Comparison of ENCODE assay signal across 22 mouse cellular contexts in genomic region chr7:128249998-128250397, GRCm38 (mm10). TPM values are rescaled to one million over a fixed set of nuclear protein-coding genes. Genes with fewer than 3 reads are reported as not detected.
DNase-seq lines count a peak whose midpoint lies in the region; ATAC-seq and TF ChIP-seq lines count a peak whose summit lies in the region.
"Had no signal": no experiment of that assay in that cellular context is flagged by ENCODE, and none has a peak within 500 bp of the region (broad histone marks: within the 10 kb centered on the region; RNA-seq: fewer than 3 reads in every experiment).

No protein-coding gene starts in this region.

- DNase-seq in intestine, embryonic 14.5 days (ENCODE audit: low spot score): no peak
- no peak for DNase-seq in urinary bladder, postnatal 25 days (ENCODE audit: low spot score)
- DNase-seq in right cerebral cortex, adult 2 months (ENCODE audit: low spot score in 2 of 2): no peak
- DNase-seq: adrenal gland, postnatal 10 days; cerebellum, adult 11 months; cerebellum, adult 9-11 months; cerebellum, postnatal 36 days; forebrain, postnatal 0 days; gastrocnemius, adult 2 months; gastrocnemius, postnatal 25 days; heart, postnatal 14 days had no signal

- WGBS in intestine, embryonic 14.5 days: 86% methylated on average over 5 of the region's 5 CpGs
- 58% methylated on average over 5 of the region's 5 CpGs for WGBS in intestine, postnatal 0 days
- 74% methylated on average over 5 of the region's 5 CpGs for WGBS in intestine, embryonic 15.5 days
- 78% methylated on average over 5 of the region's 5 CpGs for WGBS in stomach, embryonic 15.5 days

- no peak for TF ChIP-seq CTCF in intestine, postnatal 0 days (IDR thresholded peaks at IDR 0.05; ENCODE audit: low read depth)

- peaks cover 54% of the 10 kb centered on the region for H3K36me3 ChIP-seq in intestine, embryonic 14.5 days (ENCODE audit: control insufficient read depth, insufficient read depth, low read length)
- peaks cover 19% of the 10 kb centered on the region; the same call in 1 of the 2 replicates for H3K36me3 ChIP-seq in intestine, postnatal 0 days (ENCODE audit: control insufficient read depth, insufficient read depth)
- peaks cover 6% of the 10 kb centered on the region; the same call in 1 of the 2 replicates for H3K36me3 ChIP-seq in intestine, embryonic 15.5 days
- H3K36me3 ChIP-seq in stomach, embryonic 15.5 days: peaks cover 13% of the 10 kb centered on the region; the same call in 1 of the 2 replicates

- H3K9ac ChIP-seq in intestine, embryonic 14.5 days (ENCODE audit: low read length): no peak overlapping the region
- no peak overlapping the region for H3K9ac ChIP-seq in intestine, postnatal 0 days (ENCODE audit: low read depth, low read length)
- H3K9ac ChIP-seq in intestine, embryonic 15.5 days: no peak overlapping the region
- no peak overlapping the region for H3K9ac ChIP-seq in stomach, embryonic 15.5 days
- H3K9ac ChIP-seq: forebrain, embryonic 13.5 days; forebrain, postnatal 0 days; heart, embryonic 15.5 days; hindbrain, embryonic 14.5 days had no signal

- peaks cover 28% of the 10 kb centered on the region; the same call in 1 of the 2 replicates for H3K4me1 ChIP-seq in intestine, embryonic 14.5 days (replicated peaks; ENCODE audit: control insufficient read depth, insufficient read depth, low read length)
- H3K4me1 ChIP-seq in intestine, postnatal 0 days (replicated peaks; ENCODE audit: control insufficient read depth, insufficient read depth, low read length): 0 out of 2 replicates have a peak, but pooled peaks cover 6% of the 10 kb centered on the region
- H3K4me1 ChIP-seq in intestine, embryonic 15.5 days (replicated peaks): peaks cover 30% of the 10 kb centered on the region
- H3K4me1 ChIP-seq in stomach, embryonic 15.5 days: peaks cover 35% of the 10 kb centered on the region

- no peak for ATAC-seq in intestine, embryonic 14.5 days (replicated peaks; ENCODE audit: low FRiP score, low TSS enrichment, low read depth)
- no peak for ATAC-seq in intestine, postnatal 0 days
- ATAC-seq in intestine, embryonic 15.5 days: no peak
- no peak for ATAC-seq in stomach, embryonic 15.5 days (ENCODE audit: insufficient read depth, low FRiP score, low read depth)
- ATAC-seq: CD4-positive, CD25-positive, alpha-beta regulatory T cell, adult 4 months; forebrain, embryonic 13.5 days; forebrain, postnatal 0 days had no signal

- peak overlapping the region; percentile 13; the same call in 1 of the 2 replicates for H3K4me2 ChIP-seq in intestine, embryonic 14.5 days (ENCODE audit: low read length)
- no peak overlapping the region for H3K4me2 ChIP-seq in intestine, postnatal 0 days (replicated peaks; ENCODE audit: low read depth)
- peak overlapping the region; percentile 33 for H3K4me2 ChIP-seq in intestine, embryonic 15.5 days (replicated peaks)
- peak overlapping the region; percentile 5; the same call in 1 of the 2 replicates for H3K4me2 ChIP-seq in stomach, embryonic 15.5 days
- H3K4me2 ChIP-seq: embryonic facial prominence, embryonic 13.5 days; forebrain, embryonic 13.5 days; heart, embryonic 11.5 days; heart, embryonic 15.5 days; hindbrain, embryonic 14.5 days had no signal

- H3K9me3 ChIP-seq in intestine, embryonic 14.5 days (ENCODE audit: control insufficient read depth, low read length): no peaks in the 10 kb centered on the region
- H3K9me3 ChIP-seq in intestine, postnatal 0 days (ENCODE audit: control insufficient read depth): no peaks in the 10 kb centered on the region
- no peaks in the 10 kb centered on the region for H3K9me3 ChIP-seq in intestine, embryonic 15.5 days
- no peaks in the 10 kb centered on the region for H3K9me3 ChIP-seq in stomach, embryonic 15.5 days
- H3K9me3 ChIP-seq: embryonic facial prominence, embryonic 13.5 days; forebrain, embryonic 13.5 days; G1E; heart, embryonic 15.5 days; hindbrain, embryonic 10.5 days had no signal

- H3K27me3 ChIP-seq in intestine, embryonic 14.5 days (replicated peaks; ENCODE audit: control insufficient read depth, insufficient read depth, low read length): no peaks in the 10 kb centered on the region
- no peaks in the 10 kb centered on the region for H3K27me3 ChIP-seq in intestine, postnatal 0 days (replicated peaks; ENCODE audit: control insufficient read depth, insufficient read depth, low read length)
- H3K27me3 ChIP-seq in intestine, embryonic 15.5 days (replicated peaks): no peaks in the 10 kb centered on the region
- H3K27me3 ChIP-seq in stomach, embryonic 15.5 days (replicated peaks): no peaks in the 10 kb centered on the region
- H3K27me3 ChIP-seq: embryonic facial prominence, embryonic 13.5 days; heart, embryonic 15.5 days had no signal

- no peak overlapping the region for H3K4me3 ChIP-seq in intestine, embryonic 14.5 days (ENCODE audit: low read depth, low read length)
- no peak overlapping the region for H3K4me3 ChIP-seq in intestine, postnatal 0 days (ENCODE audit: low read depth, low read length)
- H3K4me3 ChIP-seq in intestine, embryonic 15.5 days (replicated peaks): no peak overlapping the region
- no peak overlapping the region for H3K4me3 ChIP-seq in stomach, embryonic 15.5 days (replicated peaks)
- H3K4me3 ChIP-seq: embryonic facial prominence, embryonic 13.5 days; forebrain, embryonic 13.5 days; gastrocnemius, adult 2 months; heart, embryonic 15.5 days; hindbrain, embryonic 10.5 days had no signal

- H3K27ac ChIP-seq in intestine, embryonic 14.5 days (ENCODE audit: low read depth): no peak overlapping the region
- H3K27ac ChIP-seq in intestine, postnatal 0 days (ENCODE audit: low read depth, low read length): no peak overlapping the region
- no peak overlapping the region for H3K27ac ChIP-seq in intestine, embryonic 15.5 days
- no peak overlapping the region for H3K27ac ChIP-seq in stomach, embryonic 15.5 days
- H3K27ac ChIP-seq: embryonic facial prominence, embryonic 13.5 days; forebrain, embryonic 13.5 days; gastrocnemius, adult 2 months; heart, embryonic 15.5 days; hindbrain, embryonic 10.5 days; hindbrain, embryonic 14.5 days had no signal

RNA-seq across cellular contexts. Expression of gene Tgfb1i1, which starts 3.4 kb away (rescaled TPM):
- 178 and 179 TPM in 2 replicates for polyA plus RNA-seq in intestine, embryonic 14.5 days (2014; fragmentation: Nextera tagmentation; extraction: Ambion mirVana)
- 111 and 113 TPM in 2 replicates for polyA plus RNA-seq in intestine, postnatal 0 days (2015; fragmentation: Nextera tagmentation; extraction: Ambion mirVana)
- polyA plus RNA-seq in intestine, embryonic 15.5 days (2015; fragmentation: Nextera tagmentation; extraction: Ambion mirVana): 160 and 163 TPM in 2 replicates
- 184 and 204 TPM in 2 replicates for polyA plus RNA-seq in stomach, embryonic 15.5 days (2015; fragmentation: Nextera tagmentation; extraction: Ambion mirVana)

RNA-seq across cellular contexts. Expression of gene 9130023H24Rik, which starts 12.2 kb away (rescaled TPM):
- 6.5 and 7.6 TPM in 2 replicates for polyA plus RNA-seq in intestine, embryonic 14.5 days (2014; fragmentation: Nextera tagmentation; extraction: Ambion mirVana)
- polyA plus RNA-seq in intestine, postnatal 0 days (2015; fragmentation: Nextera tagmentation; extraction: Ambion mirVana): 3.6 and 4.2 TPM in 2 replicates
- polyA plus RNA-seq in intestine, embryonic 15.5 days (2015; fragmentation: Nextera tagmentation; extraction: Ambion mirVana): 5.7 and 6.1 TPM in 2 replicates
- 6.1 and 7.1 TPM in 2 replicates for polyA plus RNA-seq in stomach, embryonic 15.5 days (2015; fragmentation: Nextera tagmentation; extraction: Ambion mirVana)

RNA-seq across cellular contexts. Expression of gene Armc5, which starts 12.9 kb away (rescaled TPM):
- 13.4 and 13.8 TPM in 2 replicates for polyA plus RNA-seq in intestine, embryonic 14.5 days (2014; fragmentation: Nextera tagmentation; extraction: Ambion mirVana)
- 12.1 and 14.0 TPM in 2 replicates for polyA plus RNA-seq in intestine, postnatal 0 days (2015; fragmentation: Nextera tagmentation; extraction: Ambion mirVana)
- polyA plus RNA-seq in intestine, embryonic 15.5 days (2015; fragmentation: Nextera tagmentation; extraction: Ambion mirVana): 17.4 and 17.6 TPM in 2 replicates
- 18.2 and 19.9 TPM in 2 replicates for polyA plus RNA-seq in stomach, embryonic 15.5 days (2015; fragmentation: Nextera tagmentation; extraction: Ambion mirVana)

RNA-seq across cellular contexts. Expression of gene Slc5a2, which starts 15.5 kb away (rescaled TPM):
- 0.15 TPM in 1 of 2 replicates, not detected in the other for polyA plus RNA-seq in intestine, embryonic 14.5 days (2014; fragmentation: Nextera tagmentation; extraction: Ambion mirVana)
- polyA plus RNA-seq in intestine, postnatal 0 days (2015; fragmentation: Nextera tagmentation; extraction: Ambion mirVana): not detected in 2 replicates
- polyA plus RNA-seq in intestine, embryonic 15.5 days (2015; fragmentation: Nextera tagmentation; extraction: Ambion mirVana): 0.20 and 0.24 TPM in 2 replicates
- 0.57 and 1.1 TPM in 2 replicates for polyA plus RNA-seq in stomach, embryonic 15.5 days (2015; fragmentation: Nextera tagmentation; extraction: Ambion mirVana)
- polyA plus RNA-seq: forebrain, embryonic 13.5 days; heart, embryonic 15.5 days; hindbrain, embryonic 14.5 days had no signal

RNA-seq across cellular contexts. Expression of gene Cox6a2, which starts 43.8 kb away (rescaled TPM):
- polyA plus RNA-seq in intestine, embryonic 14.5 days (2014; fragmentation: Nextera tagmentation; extraction: Ambion mirVana): not detected in 2 replicates
- 0.24 and 0.90 TPM in 2 replicates for polyA plus RNA-seq in intestine, postnatal 0 days (2015; fragmentation: Nextera tagmentation; extraction: Ambion mirVana)
- 0.43 and 0.88 TPM in 2 replicates for polyA plus RNA-seq in intestine, embryonic 15.5 days (2015; fragmentation: Nextera tagmentation; extraction: Ambion mirVana)
- 1.0 and 2.4 TPM in 2 replicates for polyA plus RNA-seq in stomach, embryonic 15.5 days (2015; fragmentation: Nextera tagmentation; extraction: Ambion mirVana)
- polyA plus RNA-seq: forebrain, embryonic 13.5 days; hindbrain, embryonic 10.5 days; hindbrain, embryonic 14.5 days had no signal
